Mouse (Mus musculus) intestine, embryonic 16.5 days (tissue): ENCODE data around the gene Surf6. TPM values are rescaled to one million over a fixed set of nuclear protein-coding genes. Genes with fewer than 3 reads are reported as not detected.

Experiments used
- ATAC-seq: fragments of 200-750 bp; cut with Nextera tagmentation; 2 replicates; pipeline ENCODE4 v1.8.0; 2017; ENCODE audit warnings: moderate TSS enrichment, moderate library complexity
- H3K27ac ChIP-seq: fragments of 300-500 bp; sonication (generic); 2 replicates; pipeline ENCODE4 v1.5.1; 2014; ENCODE audit warnings: mild to moderate bottlenecking, low read length
- H3K27me3 ChIP-seq: fragments of 300-500 bp; sonication (generic); replicated peaks from 2 replicates; pipeline ENCODE4 v1.6.1; 2014; ENCODE audit warnings: low read length, control low read depth, mixed read lengths; ENCODE audit not compliant: control insufficient read depth, insufficient read depth
- H3K36me3 ChIP-seq: fragments of 300-500 bp; sonication (generic); 2 replicates; pipeline ENCODE4 v1.6.1; 2014; ENCODE audit warnings: low read length, control low read depth; ENCODE audit not compliant: control insufficient read depth, insufficient read depth
- H3K4me1 ChIP-seq: fragments of 300-500 bp; sonication (generic); 2 replicates; pipeline ENCODE4 v1.6.1; 2014; ENCODE audit warnings: low read length, control low read depth, mixed read lengths; ENCODE audit not compliant: control insufficient read depth, insufficient read depth
- H3K4me2 ChIP-seq: fragments of 300-500 bp; sonication (generic); 2 replicates; pipeline ENCODE4 v1.6.1; 2014; ENCODE audit warnings: low read depth, low read length, control low read depth
- H3K4me3 ChIP-seq: fragments of 300-500 bp; sonication (generic); 2 replicates; pipeline ENCODE4 v1.5.1; 2014; ENCODE audit warnings: mild to moderate bottlenecking, low read length
- H3K9ac ChIP-seq: fragments of 300-500 bp; sonication (generic); 2 replicates; pipeline ENCODE4 v1.6.1; 2014; ENCODE audit warnings: low read depth, low read length
- H3K9me3 ChIP-seq: fragments of 300-500 bp; sonication (generic); 2 replicates; pipeline ENCODE4 v1.6.1; 2016; ENCODE audit warnings: low read length, control low read depth; ENCODE audit not compliant: control insufficient read depth
- WGBS: fragments of 180-500 bp; shearing (Covaris S2); extraction: QIAGEN DNeasy Blood & Tissue Kit; methylation state at CpG from one replicate; pipeline ENCODE4 v1.1.7; 2014; 5-methylcytosine and 5-hydroxymethylcytosine counted together
- polyA plus RNA-seq: library from polyadenylated mRNA; unstranded; fragments of >200 nt; fragmentation: Nextera tagmentation; extraction: Ambion mirVana; gene quantifications from 2 replicates; pipeline ENCODE4 v1.2.1, GENCODE M21; 2015

Gene Surf6
- polyA plus RNA-seq, 1 experiment from 2014 or later: 23.3 TPM

GRCm38 (mm10) chr2:26932473-26933303, 30.0 kb upstream of the Surf6 start:
- H3K27ac ChIP-seq: peak overlapping the region; percentile 96
- peak overlapping the region; percentile 54 for H3K4me2 ChIP-seq
- no peaks in the 10 kb centered on the region for H3K9me3 ChIP-seq
- ATAC-seq: peak; percentile 49
- H3K4me1 ChIP-seq: peaks cover 25% of the 10 kb centered on the region
- under 1% methylated on average over 47 of the region's 49 CpGs for WGBS
- H3K36me3 ChIP-seq: peaks cover 2% of the 10 kb centered on the region; the same call in 1 of the 2 replicates
- H3K27me3 ChIP-seq: no peaks in the 10 kb centered on the region
- H3K9ac ChIP-seq: peak overlapping the region; percentile 100
- H3K4me3 ChIP-seq: peak overlapping the region; percentile 91

- no peak overlapping the region for H3K27ac ChIP-seq
- H3K9me3 ChIP-seq: no peaks in the 10 kb centered on the region
- no peak for ATAC-seq
These were observed 27.7 kb upstream of the Surf6 start for GRCm38 (mm10) chr2:26930390-26930789.

GRCm38 (mm10) chr2:26927745-26928476, 25.2 kb upstream of the Surf6 start:
- H3K36me3 ChIP-seq: peaks cover 18% of the 10 kb centered on the region
- peaks cover 25% of the 10 kb centered on the region for H3K4me1 ChIP-seq
- no peaks in the 10 kb centered on the region for H3K9me3 ChIP-seq
- peak overlapping the region; percentile 17; the same call in 1 of the 2 replicates for H3K27ac ChIP-seq
- H3K27me3 ChIP-seq: no peaks in the 10 kb centered on the region
- no peak overlapping the region for H3K4me3 ChIP-seq
- ATAC-seq: 0 out of 2 replicates have a peak, but pooled peaks have one; percentile 31
- no peak overlapping the region for H3K4me2 ChIP-seq
- H3K9ac ChIP-seq: no peak overlapping the region
- WGBS: 89% methylated on average over 6 of the region's 6 CpGs

More at GRCm38 (mm10) chr2:26930390-26930789, 27.7 kb upstream of the Surf6 start:
- peaks cover 11% of the 10 kb centered on the region for H3K36me3 ChIP-seq
- H3K4me3 ChIP-seq: peak overlapping the region; percentile 11; the same call in 1 of the 2 replicates
- no peak overlapping the region for H3K9ac ChIP-seq
- no peak overlapping the region for H3K4me2 ChIP-seq
- WGBS: 48% methylated on average over 1 of the region's 1 CpGs
- H3K27me3 ChIP-seq: no peaks in the 10 kb centered on the region
- peaks cover 25% of the 10 kb centered on the region for H3K4me1 ChIP-seq

GRCm38 (mm10) chr2:26921784-26922183, 19.1 kb upstream of the Surf6 start:
- Histone ChIP-seq H3K9ac (no peak overlapping the region), H3K4me3 (no peak overlapping the region), H3K27me3 (no peaks in the 10 kb centered on the region), H3K4me2 (no peak overlapping the region), H3K36me3 (peaks cover 34% of the 10 kb centered on the region), H3K27ac (no peak overlapping the region), H3K9me3 (no peaks in the 10 kb centered on the region), H3K4me1 (peaks cover 16% of the 10 kb centered on the region)
- no peak; the same call in 1 of the 2 replicates for ATAC-seq
- 67% methylated on average over 9 of the region's 9 CpGs for WGBS

- no peak overlapping the region for H3K4me3 ChIP-seq
- no peak overlapping the region for H3K4me2 ChIP-seq
- H3K36me3 ChIP-seq: peaks cover 25% of the 10 kb centered on the region
- H3K9ac ChIP-seq: no peak overlapping the region
- H3K9me3 ChIP-seq: no peaks in the 10 kb centered on the region
- WGBS: 81% methylated on average over 6 of the region's 6 CpGs
- no peak for ATAC-seq
- H3K27me3 ChIP-seq: no peaks in the 10 kb centered on the region
- H3K4me1 ChIP-seq: peaks cover 21% of the 10 kb centered on the region
- no peak overlapping the region for H3K27ac ChIP-seq
These were observed 17.6 kb upstream of the Surf6 start for GRCm38 (mm10) chr2:26920190-26920855.

- H3K27me3 ChIP-seq: no peaks in the 10 kb centered on the region
- no peak overlapping the region for H3K9ac ChIP-seq
- H3K27ac ChIP-seq: no peak overlapping the region
- ATAC-seq: no peak
- 81% methylated on average over 3 of the region's 3 CpGs for WGBS
- H3K4me1 ChIP-seq: peaks cover 27% of the 10 kb centered on the region
- H3K36me3 ChIP-seq: peaks cover 25% of the 10 kb centered on the region
- H3K4me3 ChIP-seq: no peak overlapping the region
- H3K9me3 ChIP-seq: no peaks in the 10 kb centered on the region
- no peak overlapping the region for H3K4me2 ChIP-seq
These were observed 17.0 kb upstream of the Surf6 start for GRCm38 (mm10) chr2:26919684-26920083.

- peaks cover 36% of the 10 kb centered on the region for H3K36me3 ChIP-seq
- H3K9me3 ChIP-seq: no peaks in the 10 kb centered on the region
- peak overlapping the region; percentile 89 for H3K9ac ChIP-seq
- peaks cover 36% of the 10 kb centered on the region for H3K4me1 ChIP-seq
- H3K4me2 ChIP-seq: peak overlapping the region; percentile 92
- peak overlapping the region; percentile 88 for H3K27ac ChIP-seq
- no peaks in the 10 kb centered on the region for H3K27me3 ChIP-seq
- peak; percentile 8 for ATAC-seq
- H3K4me3 ChIP-seq: peak overlapping the region; percentile 89
- WGBS: 1% methylated on average over 13 of the region's 13 CpGs
These were observed 14.1 kb upstream of the Surf6 start for GRCm38 (mm10) chr2:26916738-26917137.

- Histone ChIP-seq H3K4me2 (peak within 1 kb of the TSS; percentile 92), H3K9me3 (no peaks in the 10 kb centered on the region), H3K9ac (peak within 1 kb of the TSS; percentile 89), H3K27me3 (no peaks in the 10 kb centered on the region), H3K27ac (peak within 1 kb of the TSS; percentile 88), H3K4me1 (peaks cover 36% of the 10 kb centered on the region), H3K36me3 (peaks cover 34% of the 10 kb centered on the region), H3K4me3 (peak within 1 kb of the TSS; percentile 89)
- peak; percentile 79 for ATAC-seq
- under 1% methylated on average over 47 of the region's 47 CpGs for WGBS
These were observed 13.4 kb upstream of the Surf6 start, which contains the start of the genes Surf2 and Surf1 for GRCm38 (mm10) chr2:26915927-26916728. Gene Surf2, plus strand, starts transcription at chr2:26916367. Gene Surf1, minus strand, starts transcription at chr2:26916530.
